Mouse (Mus musculus) embryonic facial prominence, embryonic 12.5 days (tissue): Measurements from ENCODE around the gene Jak3. TPM values are rescaled to one million over a fixed set of nuclear protein-coding genes. Genes with fewer than 3 reads are reported as not detected.
A peak's percentile ranks its signal among the peaks of the same experiment; 100 is the strongest.

ENCODE experiments used
- ATAC-seq: fragments of 200-750 bp; cut with Nextera tagmentation; 2 replicates; pipeline ENCODE4 v1.8.0; 2017; ENCODE audit not compliant: insufficient number of reproducible peaks, insufficient read depth, low FRiP score, low TSS enrichment
- H3K27ac ChIP-seq: fragments of 300-500 bp; sonication (generic); 2 replicates; pipeline ENCODE4 v1.5.1; 2016; ENCODE audit warnings: mild to moderate bottlenecking
- H3K27me3 ChIP-seq: fragments of 300-500 bp; sonication (generic); 2 replicates; pipeline ENCODE4 v1.6.1; 2016; ENCODE audit warnings: mild to moderate bottlenecking, moderate library complexity
- H3K36me3 ChIP-seq: fragments of 300-500 bp; sonication (generic); 2 replicates; pipeline ENCODE4 v1.6.1; 2016; ENCODE audit warnings: mild to moderate bottlenecking
- H3K4me1 ChIP-seq: fragments of 300-500 bp; sonication (generic); 2 replicates; pipeline ENCODE4 v1.6.1; 2016
- H3K4me2 ChIP-seq: fragments of 300-500 bp; sonication (generic); replicated peaks from 2 replicates; pipeline ENCODE4 v1.6.1; 2016; ENCODE audit warnings: mild to moderate bottlenecking, moderate library complexity
- H3K4me3 ChIP-seq: fragments of 300-500 bp; sonication (generic); 2 replicates; pipeline ENCODE4 v1.5.1; 2016; ENCODE audit warnings: mild to moderate bottlenecking
- H3K9ac ChIP-seq: fragments of 300-500 bp; sonication (generic); 2 replicates; pipeline ENCODE4 v1.6.1; 2016; ENCODE audit warnings: mild to moderate bottlenecking, moderate library complexity
- H3K9me3 ChIP-seq: fragments of 300-500 bp; sonication (generic); 2 replicates; pipeline ENCODE4 v1.6.1; 2016; ENCODE audit warnings: mild to moderate bottlenecking, moderate library complexity
- WGBS: fragments of 180-500 bp; shearing (Covaris S2); methylation state at CpG from one replicate; pipeline ENCODE4 v1.1.7; 2016; 5-methylcytosine and 5-hydroxymethylcytosine counted together
- polyA plus RNA-seq: library from polyadenylated mRNA; unstranded; fragments of >200 nt; fragmentation: Nextera tagmentation; extraction: Ambion mirVana; gene quantifications from 2 replicates; pipeline ENCODE4 v1.2.1, GENCODE M21; 2016

Gene Jak3
- polyA plus RNA-seq, 1 experiment from 2014 or later = 3.4 TPM

- no peaks in the 10 kb centered on the region for H3K36me3 ChIP-seq
- no peaks in the 10 kb centered on the region for H3K9me3 ChIP-seq
- H3K9ac ChIP-seq = no peak overlapping the region
- peaks cover 44% of the 10 kb centered on the region for H3K27me3 ChIP-seq
- H3K4me3 ChIP-seq = no peak overlapping the region
- no peaks in the 10 kb centered on the region for H3K4me1 ChIP-seq
- H3K4me2 ChIP-seq = no peak overlapping the region
- no peak for ATAC-seq
- 81% methylated on average over 2 of the region's 2 CpGs for WGBS
- H3K27ac ChIP-seq = no peak overlapping the region
These were observed 35.5 kb downstream of the Jak3 start for GRCm38 (mm10) chr8:71711574-71711973.

- Histone ChIP-seq H3K36me3 (no peaks in the 10 kb centered on the region), H3K27me3 (peaks cover 13% of the 10 kb centered on the region; the same call in 1 of the 2 replicates), H3K27ac (no peak overlapping the region), H3K4me2 (no peak overlapping the region), H3K4me3 (no peak overlapping the region), H3K4me1 (peaks cover 11% of the 10 kb centered on the region; the same call in 1 of the 2 replicates), H3K9me3 (no peaks in the 10 kb centered on the region), H3K9ac (no peak overlapping the region)
- 44% methylated on average over 8 of the region's 8 CpGs for WGBS
- no peak for ATAC-seq
These were observed 39.4 kb downstream of the Jak3 start for GRCm38 (mm10) chr8:71715531-71715930.

- no peak for ATAC-seq
- peaks cover 11% of the 10 kb centered on the region; the same call in 1 of the 2 replicates for H3K4me1 ChIP-seq
- no peaks in the 10 kb centered on the region for H3K36me3 ChIP-seq
- 0 out of 2 replicates have a peak, but pooled peaks cover 5% of the 10 kb centered on the region for H3K27me3 ChIP-seq
- no peak overlapping the region for H3K9ac ChIP-seq
- no peak overlapping the region for H3K4me2 ChIP-seq
- H3K27ac ChIP-seq = no peak overlapping the region
- H3K4me3 ChIP-seq = no peak overlapping the region
- H3K9me3 ChIP-seq = no peaks in the 10 kb centered on the region
- 84% methylated on average over 13 of the region's 13 CpGs for WGBS
These were observed 40.5 kb downstream of the Jak3 start for GRCm38 (mm10) chr8:71716561-71717053.

- no peak for ATAC-seq
- no peaks in the 10 kb centered on the region for H3K9me3 ChIP-seq
- H3K27me3 ChIP-seq = no peaks in the 10 kb centered on the region
- H3K4me1 ChIP-seq = peaks cover 11% of the 10 kb centered on the region; the same call in 1 of the 2 replicates
- H3K27ac ChIP-seq = no peak overlapping the region
- no peak overlapping the region for H3K4me2 ChIP-seq
- no peak overlapping the region for H3K4me3 ChIP-seq
- 87% methylated on average over 12 of the region's 12 CpGs for WGBS
- H3K36me3 ChIP-seq = no peaks in the 10 kb centered on the region
- H3K9ac ChIP-seq = no peak overlapping the region
These were observed 41.0 kb downstream of the Jak3 start for GRCm38 (mm10) chr8:71717096-71717495.

GRCm38 (mm10) chr8:71718252-71718651 lies 42.2 kb downstream of the Jak3 start:
- no peak overlapping the region for H3K9ac ChIP-seq
- no peaks in the 10 kb centered on the region for H3K36me3 ChIP-seq
- no peak overlapping the region for H3K27ac ChIP-seq
- WGBS = 29% methylated on average over 3 of the region's 3 CpGs
- H3K4me1 ChIP-seq = peaks cover 11% of the 10 kb centered on the region; the same call in 1 of the 2 replicates
- H3K9me3 ChIP-seq = no peaks in the 10 kb centered on the region
- H3K27me3 ChIP-seq = no peaks in the 10 kb centered on the region
- H3K4me2 ChIP-seq = no peak overlapping the region
- ATAC-seq = no peak
- no peak overlapping the region for H3K4me3 ChIP-seq

GRCm38 (mm10) chr8:71719218-71719617 lies 43.1 kb downstream of the Jak3 start:
- H3K36me3 ChIP-seq = no peaks in the 10 kb centered on the region
- no peak overlapping the region for H3K4me2 ChIP-seq
- H3K9me3 ChIP-seq = no peaks in the 10 kb centered on the region
- H3K9ac ChIP-seq = no peak overlapping the region
- WGBS = 74% methylated on average over 4 of the region's 4 CpGs
- H3K27me3 ChIP-seq = peaks cover 5% of the 10 kb centered on the region
- H3K4me1 ChIP-seq = peaks cover 11% of the 10 kb centered on the region; the same call in 1 of the 2 replicates
- no peak for ATAC-seq
- H3K4me3 ChIP-seq = no peak overlapping the region
- H3K27ac ChIP-seq = no peak overlapping the region

GRCm38 (mm10) chr8:71719928-71720457 lies 43.9 kb downstream of the Jak3 start:
- 36% methylated on average over 7 of the region's 7 CpGs for WGBS
- peak; percentile 67 for ATAC-seq
- Histone ChIP-seq H3K9ac (no peak overlapping the region), H3K4me2 (no peak overlapping the region), H3K4me3 (no peak overlapping the region), H3K27me3 (peaks cover 12% of the 10 kb centered on the region), H3K36me3 (no peaks in the 10 kb centered on the region), H3K4me1 (peaks cover 14% of the 10 kb centered on the region), H3K9me3 (no peaks in the 10 kb centered on the region), H3K27ac (no peak overlapping the region)

- peaks cover 28% of the 10 kb centered on the region for H3K27me3 ChIP-seq
- no peaks in the 10 kb centered on the region for H3K36me3 ChIP-seq
- H3K9me3 ChIP-seq = no peaks in the 10 kb centered on the region
- no peak overlapping the region for H3K4me3 ChIP-seq
- H3K4me1 ChIP-seq = peaks cover 17% of the 10 kb centered on the region
- ATAC-seq = no peak
- 53% methylated on average over 14 of the region's 14 CpGs for WGBS
- H3K4me2 ChIP-seq = no peak overlapping the region
- H3K27ac ChIP-seq = no peak overlapping the region
- no peak overlapping the region for H3K9ac ChIP-seq
These were observed 47.0 kb downstream of the Jak3 start for GRCm38 (mm10) chr8:71723047-71723551.

GRCm38 (mm10) chr8:71724389-71724788 lies 48.3 kb downstream of the Jak3 start:
- 64% methylated on average over 4 of the region's 4 CpGs for WGBS
- no peak overlapping the region; the same call in 1 of the 2 replicates for H3K4me2 ChIP-seq

GRCm38 (mm10) chr8:71725122-71725924 lies 49.2 kb downstream of the Jak3 start, which contains the start of gene Fcho1:
TSS of gene Fcho1 (minus strand) at chr8:71725716.
- Histone ChIP-seq H3K27ac (no peak within 1 kb of the TSS), H3K36me3 (no peaks in the 10 kb centered on the region), H3K4me1 (peaks cover 14% of the 10 kb centered on the region), H3K4me3 (peak within 1 kb of the TSS; percentile 51), H3K27me3 (peaks cover 33% of the 10 kb centered on the region), H3K9ac (peak within 1 kb of the TSS; percentile 54), H3K4me2 (peak within 1 kb of the TSS; percentile 75), H3K9me3 (no peaks in the 10 kb centered on the region)
- peak; percentile 70 for ATAC-seq
- WGBS = 1% methylated on average over 33 of the region's 54 CpGs

More at GRCm38 (mm10) chr8:71724389-71724788, 48.3 kb downstream of the Jak3 start:
- Histone ChIP-seq H3K4me3 (no peak overlapping the region), H3K9me3 (no peaks in the 10 kb centered on the region), H3K9ac (no peak overlapping the region), H3K36me3 (no peaks in the 10 kb centered on the region), H3K4me1 (peaks cover 23% of the 10 kb centered on the region), H3K27me3 (peaks cover 33% of the 10 kb centered on the region), H3K27ac (no peak overlapping the region)
- no peak for ATAC-seq

- Histone ChIP-seq H3K4me1 (peaks cover 12% of the 10 kb centered on the region), H3K27me3 (peaks cover 33% of the 10 kb centered on the region), H3K4me3 (peak overlapping the region; percentile 24), H3K9me3 (no peaks in the 10 kb centered on the region), H3K36me3 (no peaks in the 10 kb centered on the region), H3K27ac (no peak overlapping the region), H3K4me2 (peak overlapping the region; percentile 57), H3K9ac (peak overlapping the region; percentile 38; the same call in 1 of the 2 replicates)
- peak; percentile 3; the same call in 1 of the 2 replicates for ATAC-seq
- 6% methylated on average over 19 of the region's 21 CpGs for WGBS
These were observed 52.2 kb downstream of the Jak3 start for GRCm38 (mm10) chr8:71728240-71728785.
